Mouse (Mus musculus) cerebellum, postnatal 4 days (tissue): Measurements from ENCODE around the gene Gm21312.
"Not testable (repeated sequence)": the region's sequence is repeated elsewhere in the genome, so short reads cannot be mapped to it uniquely, and the experiment has no call there.

ENCODE experiments used
- DNase-seq, 2 experiments: peaks; one replicate each; pipeline ENCODE4 v3.0.0; 2022; ENCODE audit warnings: low spot score in 2 of 2, mixed read lengths in 1 of 2

Gm21312 gene

DNA sequence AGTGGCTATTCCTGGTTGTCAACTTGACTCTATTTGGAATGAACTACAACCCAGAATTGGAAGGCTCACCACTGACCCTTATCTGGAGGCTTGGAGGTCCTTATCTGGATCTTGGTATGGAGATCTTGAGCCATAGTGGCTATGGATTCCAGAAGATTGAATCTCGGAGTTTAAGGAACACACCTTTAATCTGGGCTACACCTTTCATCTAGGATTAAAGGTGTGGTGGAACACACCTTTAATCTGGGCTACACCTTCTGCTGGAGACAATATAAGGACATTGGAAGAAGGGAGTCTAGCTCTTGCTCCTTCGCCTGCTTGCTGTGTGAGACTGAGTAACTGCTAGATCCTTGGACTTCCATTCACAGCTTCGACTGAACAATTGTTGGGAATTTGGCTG lies at the start of gene Gm21312:
Gene Gm21312 (plus strand): TSS at position 301 of the 400 bp plus-strand sequence.
- DNase-seq = not testable (repeated sequence)

DNA sequence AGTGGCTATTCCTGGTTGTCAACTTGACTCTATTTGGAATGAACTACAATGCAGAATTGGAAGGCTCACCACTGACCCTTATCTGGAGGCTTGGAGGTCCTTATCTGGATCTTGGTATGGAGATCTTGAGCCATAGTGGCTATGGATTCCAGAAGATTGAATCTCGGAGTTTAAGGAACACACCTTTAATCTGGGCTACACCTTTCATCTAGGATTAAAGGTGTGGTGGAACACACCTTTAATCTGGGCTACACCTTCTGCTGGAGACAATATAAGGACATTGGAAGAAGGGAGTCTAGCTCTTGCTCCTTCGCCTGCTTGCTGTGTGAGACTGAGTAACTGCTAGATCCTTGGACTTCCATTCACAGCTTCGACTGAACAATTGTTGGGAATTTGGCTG lies 34.1 kb upstream of the Gm21312 start, which contains the start of gene Gm21293:
Gene Gm21293 (plus strand): TSS at position 301 of the 400 bp plus-strand sequence.
- DNase-seq = not testable (repeated sequence)

DNA sequence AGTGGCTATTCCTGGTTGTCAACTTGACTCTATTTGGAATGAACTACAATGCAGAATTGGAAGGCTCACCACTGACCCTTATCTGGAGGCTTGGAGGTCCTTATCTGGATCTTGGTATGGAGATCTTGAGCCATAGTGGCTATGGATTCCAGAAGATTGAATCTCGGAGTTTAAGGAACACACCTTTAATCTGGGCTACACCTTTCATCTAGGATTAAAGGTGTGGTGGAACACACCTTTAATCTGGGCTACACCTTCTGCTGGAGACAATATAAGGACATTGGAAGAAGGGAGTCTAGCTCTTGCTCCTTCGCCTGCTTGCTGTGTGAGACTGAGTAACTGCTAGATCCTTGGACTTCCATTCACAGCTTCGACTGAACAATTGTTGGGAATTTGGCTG lies 25.6 kb upstream of the Gm21312 start, which contains the start of gene Gm6763:
Gene Gm6763 (plus strand): TSS at position 301 of the 400 bp plus-strand sequence.
- not testable (repeated sequence) for DNase-seq

DNA sequence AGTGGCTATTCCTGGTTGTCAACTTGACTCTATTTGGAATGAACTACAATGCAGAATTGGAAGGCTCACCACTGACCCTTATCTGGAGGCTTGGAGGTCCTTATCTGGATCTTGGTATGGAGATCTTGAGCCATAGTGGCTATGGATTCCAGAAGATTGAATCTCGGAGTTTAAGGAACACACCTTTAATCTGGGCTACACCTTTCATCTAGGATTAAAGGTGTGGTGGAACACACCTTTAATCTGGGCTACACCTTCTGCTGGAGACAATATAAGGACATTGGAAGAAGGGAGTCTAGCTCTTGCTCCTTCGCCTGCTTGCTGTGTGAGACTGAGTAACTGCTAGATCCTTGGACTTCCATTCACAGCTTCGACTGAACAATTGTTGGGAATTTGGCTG lies 17.1 kb upstream of the Gm21312 start, which contains the start of gene Gm8764:
Gene Gm8764 (plus strand): TSS at position 301 of the 400 bp plus-strand sequence.
- DNase-seq = not testable (repeated sequence)

DNA sequence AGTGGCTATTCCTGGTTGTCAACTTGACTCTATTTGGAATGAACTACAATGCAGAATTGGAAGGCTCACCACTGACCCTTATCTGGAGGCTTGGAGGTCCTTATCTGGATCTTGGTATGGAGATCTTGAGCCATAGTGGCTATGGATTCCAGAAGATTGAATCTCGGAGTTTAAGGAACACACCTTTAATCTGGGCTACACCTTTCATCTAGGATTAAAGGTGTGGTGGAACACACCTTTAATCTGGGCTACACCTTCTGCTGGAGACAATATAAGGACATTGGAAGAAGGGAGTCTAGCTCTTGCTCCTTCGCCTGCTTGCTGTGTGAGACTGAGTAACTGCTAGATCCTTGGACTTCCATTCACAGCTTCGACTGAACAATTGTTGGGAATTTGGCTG lies 8.6 kb upstream of the Gm21312 start, which contains the start of gene Gm21304:
Gene Gm21304 (plus strand): TSS at position 301 of the 400 bp plus-strand sequence.
- not testable (repeated sequence) for DNase-seq

DNA sequence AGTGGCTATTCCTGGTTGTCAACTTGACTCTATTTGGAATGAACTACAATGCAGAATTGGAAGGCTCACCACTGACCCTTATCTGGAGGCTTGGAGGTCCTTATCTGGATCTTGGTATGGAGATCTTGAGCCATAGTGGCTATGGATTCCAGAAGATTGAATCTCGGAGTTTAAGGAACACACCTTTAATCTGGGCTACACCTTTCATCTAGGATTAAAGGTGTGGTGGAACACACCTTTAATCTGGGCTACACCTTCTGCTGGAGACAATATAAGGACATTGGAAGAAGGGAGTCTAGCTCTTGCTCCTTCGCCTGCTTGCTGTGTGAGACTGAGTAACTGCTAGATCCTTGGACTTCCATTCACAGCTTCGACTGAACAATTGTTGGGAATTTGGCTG lies 8.4 kb downstream of the Gm21312 start, which contains the start of gene Gm20765:
Gene Gm20765 (plus strand): TSS at position 301 of the 400 bp plus-strand sequence.
- DNase-seq = not testable (repeated sequence)

DNA sequence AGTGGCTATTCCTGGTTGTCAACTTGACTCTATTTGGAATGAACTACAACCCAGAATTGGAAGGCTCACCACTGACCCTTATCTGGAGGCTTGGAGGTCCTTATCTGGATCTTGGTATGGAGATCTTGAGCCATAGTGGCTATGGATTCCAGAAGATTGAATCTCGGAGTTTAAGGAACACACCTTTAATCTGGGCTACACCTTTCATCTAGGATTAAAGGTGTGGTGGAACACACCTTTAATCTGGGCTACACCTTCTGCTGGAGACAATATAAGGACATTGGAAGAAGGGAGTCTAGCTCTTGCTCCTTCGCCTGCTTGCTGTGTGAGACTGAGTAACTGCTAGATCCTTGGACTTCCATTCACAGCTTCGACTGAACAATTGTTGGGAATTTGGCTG lies 16.9 kb downstream of the Gm21312 start, which contains the start of gene Gm4340:
Gene Gm4340 (plus strand): TSS at position 301 of the 400 bp plus-strand sequence.
- not testable (repeated sequence) for DNase-seq

DNA sequence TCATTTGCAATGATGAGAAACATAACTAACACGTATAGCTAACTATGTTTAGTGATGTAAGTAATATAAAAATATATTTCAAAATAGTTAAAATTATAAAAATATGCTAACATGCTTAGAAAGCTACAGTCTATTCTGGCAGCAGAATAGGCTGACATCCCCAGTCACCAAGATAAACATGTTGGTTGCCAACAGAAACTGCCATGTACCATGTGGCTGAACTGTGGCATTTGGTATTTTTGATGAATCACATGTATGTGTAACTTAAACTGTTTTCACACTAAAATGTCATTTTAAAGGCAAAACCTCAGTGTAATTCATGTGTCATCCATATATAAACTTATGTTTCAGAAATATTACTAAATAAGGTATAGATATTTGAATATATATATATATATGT lies 32.8 kb downstream of the Gm21312 start:
- no peak for DNase-seq

DNA sequence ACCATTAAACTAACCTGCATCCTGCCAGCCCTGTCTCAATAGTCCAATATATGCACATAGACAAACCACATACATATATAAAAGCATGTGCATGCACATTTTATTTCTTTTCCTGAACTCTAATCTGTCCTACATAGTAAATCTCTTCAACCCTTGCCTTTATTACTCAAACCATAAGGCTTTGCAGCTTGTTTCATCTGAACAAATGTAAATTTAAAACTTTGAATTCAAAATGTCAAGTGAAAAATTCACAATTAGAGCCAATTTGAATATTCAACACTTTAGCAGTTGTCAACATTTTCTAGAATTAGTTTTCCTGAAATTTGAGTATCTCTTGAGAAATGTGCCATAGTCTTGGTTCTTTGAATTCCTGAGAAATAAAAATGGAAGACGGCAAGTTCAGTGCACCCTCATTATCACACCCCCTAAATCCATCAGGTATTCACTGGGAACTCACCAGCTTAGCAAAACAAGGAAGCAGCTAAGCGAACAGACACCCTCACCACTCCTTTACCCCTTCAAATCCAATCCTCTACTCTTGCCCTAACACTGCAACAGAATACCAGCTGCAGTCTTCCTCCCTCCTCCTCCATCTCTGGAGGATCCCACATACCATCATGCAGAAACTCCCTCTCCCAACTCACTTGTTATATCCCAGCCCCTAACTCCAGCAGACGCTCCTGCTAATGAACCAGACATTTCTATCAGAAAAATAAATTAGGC lies 33.6 kb downstream of the Gm21312 start:
- no peak for DNase-seq

DNA sequence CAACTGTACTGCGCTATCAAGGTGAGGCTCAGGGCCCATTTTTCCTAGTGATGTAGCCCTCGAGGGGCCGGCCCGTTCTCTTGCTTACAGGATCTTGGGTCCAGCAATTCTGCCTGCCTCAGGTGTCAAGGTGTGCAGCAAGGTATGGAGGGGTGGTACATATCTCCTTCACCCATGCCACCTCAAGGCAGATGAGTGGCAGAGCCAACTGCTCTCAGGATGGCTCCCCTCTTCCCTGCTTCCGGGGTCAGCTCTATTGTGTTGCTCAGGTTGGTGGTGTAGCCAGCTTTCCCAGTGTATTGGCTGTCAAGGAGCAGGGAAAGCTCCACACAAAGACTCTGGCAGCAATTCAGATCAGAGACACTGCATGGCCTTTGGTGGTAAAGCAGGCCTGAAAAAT lies 37.7 kb downstream of the Gm21312 start:
- DNase-seq = no peak

DNA sequence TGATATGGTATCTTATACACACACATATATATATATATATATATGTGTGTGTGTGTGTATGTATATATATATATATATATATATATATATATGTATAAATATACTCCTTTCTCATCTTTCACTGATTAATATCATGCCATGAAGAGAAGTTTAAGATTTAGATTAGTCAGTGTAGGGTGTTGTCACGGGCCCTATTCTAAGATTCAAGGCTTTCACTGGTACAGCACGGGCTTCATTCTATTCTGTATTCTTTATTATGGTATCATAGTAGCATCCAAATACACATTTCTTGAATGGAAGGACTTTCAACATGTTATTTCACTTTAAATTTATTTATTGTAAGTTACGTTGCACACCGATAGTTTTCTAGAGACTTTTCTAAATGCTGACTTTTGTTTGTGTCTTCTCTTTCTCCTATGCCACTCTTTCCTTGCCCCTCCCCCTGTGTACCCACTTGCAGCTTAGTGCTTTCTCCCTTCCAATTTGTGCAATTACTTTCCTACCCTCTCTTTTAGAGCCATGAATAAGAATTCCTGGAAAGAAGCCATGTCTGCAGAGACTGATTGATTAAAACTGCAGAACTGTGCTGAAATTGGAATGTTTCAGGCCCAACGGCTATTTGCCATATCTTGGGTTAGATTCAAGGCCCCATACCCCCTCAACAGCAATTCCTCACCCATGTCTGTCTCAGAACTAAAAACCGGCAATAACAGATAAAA lies 43.6 kb downstream of the Gm21312 start:
- no peak for DNase-seq
